Mouse (Mus musculus) NIH3T3 (cell line): ENCODE results near the gene Smad3.

Source experiments
- DNase-seq: peaks from one replicate; pipeline ENCODE4 v3.0.0-alpha.2; 2012; ENCODE audit warnings: low read depth

The Smad3 gene

DNA sequence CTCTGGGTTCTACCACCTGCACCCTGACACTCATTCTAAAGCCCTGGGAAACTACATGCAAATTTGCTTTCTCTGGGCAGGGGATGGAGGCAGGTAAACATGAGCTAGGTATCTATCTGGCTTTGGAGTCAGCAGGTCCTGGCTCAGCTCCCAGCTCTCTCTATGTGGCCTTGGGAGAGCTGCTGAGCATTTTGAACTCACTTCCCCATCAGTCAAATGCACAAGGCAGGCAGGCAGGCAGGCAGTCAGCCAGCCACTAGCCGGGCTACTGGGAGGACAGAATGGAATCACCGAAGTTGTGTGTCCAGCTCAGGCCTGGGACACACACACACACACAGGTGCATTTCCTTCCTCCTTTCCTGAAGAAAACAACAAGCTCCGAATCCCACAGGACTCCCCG is 58.6 kb downstream of the Smad3 start:
- no peak for DNase-seq

DNA sequence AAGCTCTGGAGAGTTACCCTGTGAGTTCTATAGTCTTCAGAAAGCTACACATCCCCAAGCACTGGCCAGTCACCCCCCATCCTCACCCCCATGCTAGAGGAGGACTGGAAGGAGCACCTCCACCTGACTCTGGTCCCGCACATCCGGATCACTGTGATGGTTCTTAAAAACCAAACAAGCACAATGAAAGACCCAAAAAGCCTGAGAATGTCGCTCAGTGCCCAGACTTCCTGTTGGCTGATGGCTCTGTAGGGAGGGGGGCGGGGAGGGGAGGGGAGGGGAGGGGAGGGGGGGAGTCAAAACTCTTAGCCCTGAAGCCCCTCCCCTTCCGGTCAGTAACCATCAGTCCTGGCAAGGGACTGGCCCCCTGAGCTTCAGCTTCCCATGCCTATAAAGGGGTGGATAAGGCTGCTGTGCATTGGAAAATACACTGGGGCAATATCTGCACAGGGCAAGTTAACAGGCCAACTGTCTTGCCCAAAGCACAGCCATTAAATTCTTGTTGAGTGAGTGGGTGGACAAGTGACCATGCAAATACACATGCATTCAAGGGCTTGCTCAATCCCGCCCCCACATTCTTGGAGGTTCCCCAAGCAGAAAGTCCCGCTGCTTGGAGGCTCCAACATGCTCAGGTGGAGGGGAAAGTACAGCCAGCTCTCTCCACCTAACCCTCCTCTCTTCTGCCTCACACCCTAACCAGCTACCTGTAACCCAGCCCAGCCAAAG is 59.3 kb downstream of the Smad3 start:
- DNase-seq: peak; percentile 74

- DNase-seq: no peak
Measured at GRCm38 (mm10) chr9:63697606-63698005, 60.2 kb downstream of the Smad3 start.

DNA sequence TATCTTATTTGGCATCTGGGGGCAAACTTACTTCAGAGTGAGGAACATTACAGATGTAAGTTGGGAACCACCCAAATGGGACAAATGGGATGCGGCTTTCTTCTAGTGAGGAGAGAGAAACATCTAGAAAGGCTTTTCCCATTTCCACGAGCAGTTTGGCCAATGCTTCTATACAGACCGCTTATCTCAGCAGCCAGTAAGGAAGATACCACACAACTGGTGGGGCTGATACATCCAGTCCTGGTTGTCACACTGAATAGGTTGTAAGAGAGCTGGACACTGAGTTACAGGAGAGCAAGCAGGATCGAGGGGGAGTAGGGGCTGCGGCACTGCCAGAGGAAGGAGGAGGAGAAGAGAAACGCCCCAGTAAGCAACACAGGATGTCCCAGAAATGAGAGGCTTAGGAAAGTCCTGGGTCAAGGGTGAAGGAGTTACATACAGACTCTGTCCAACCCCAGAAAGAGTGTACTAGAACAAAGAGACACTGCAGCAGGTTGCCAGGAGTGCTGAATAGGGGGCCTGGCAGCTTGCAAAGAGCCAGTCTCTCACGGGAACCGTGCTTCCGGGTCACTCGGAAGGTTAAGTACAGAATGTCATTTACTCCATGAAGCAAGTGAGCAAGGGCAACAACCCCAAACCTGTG is 61.2 kb downstream of the Smad3 start:
- DNase-seq: no peak

- peak; percentile 36 for DNase-seq
Measured at GRCm38 (mm10) chr9:63691960-63692359, 65.8 kb downstream of the Smad3 start.

DNA sequence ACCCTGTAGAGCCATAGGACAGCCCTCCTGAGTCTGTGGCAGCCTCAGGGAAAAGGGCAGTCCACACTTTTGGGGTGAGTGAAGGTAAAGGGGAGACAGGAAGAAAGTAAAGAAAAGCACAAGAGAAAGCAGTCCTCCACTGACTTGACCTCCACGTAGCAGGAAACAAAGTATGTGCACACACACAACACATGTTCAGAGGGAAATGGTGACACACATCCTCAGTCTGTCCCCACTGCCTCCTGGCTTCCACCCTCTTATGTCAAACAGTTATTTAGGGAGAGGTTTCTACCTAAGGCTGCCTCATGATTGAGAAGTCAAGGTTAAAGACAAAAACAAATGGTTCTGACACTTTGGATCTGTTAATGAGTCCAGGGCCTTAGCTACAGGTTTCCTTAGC is 67.3 kb downstream of the Smad3 start:
- DNase-seq: no peak

DNA sequence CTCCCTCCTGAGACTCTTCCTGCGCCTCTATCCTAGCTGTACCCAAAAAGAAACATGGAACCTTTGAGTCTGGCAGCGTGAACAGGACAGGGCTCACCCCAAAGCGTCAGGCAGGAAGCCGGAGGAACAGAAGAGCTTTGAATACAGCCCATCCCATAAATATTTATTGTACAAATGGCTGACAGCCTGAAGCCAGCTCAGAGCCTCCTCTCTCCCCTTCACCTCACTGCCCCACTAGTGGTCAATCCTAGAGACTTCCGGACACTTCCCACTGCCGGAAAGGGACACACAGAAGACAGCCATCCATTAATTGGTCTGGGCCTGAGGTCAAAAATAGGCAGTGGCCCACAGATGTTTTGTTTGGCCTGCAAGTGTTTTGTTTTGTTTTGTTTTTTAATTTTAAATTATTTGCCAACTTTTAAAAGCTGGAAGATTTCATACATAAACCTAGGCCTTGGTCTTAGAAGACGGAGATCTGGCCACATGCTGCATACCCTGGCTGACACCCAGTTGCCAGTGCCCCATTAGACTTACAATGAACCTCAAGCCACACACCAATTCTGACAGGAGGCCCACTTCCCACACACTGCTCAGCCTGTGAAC is 70.3 kb downstream of the Smad3 start:
- no peak for DNase-seq

DNA sequence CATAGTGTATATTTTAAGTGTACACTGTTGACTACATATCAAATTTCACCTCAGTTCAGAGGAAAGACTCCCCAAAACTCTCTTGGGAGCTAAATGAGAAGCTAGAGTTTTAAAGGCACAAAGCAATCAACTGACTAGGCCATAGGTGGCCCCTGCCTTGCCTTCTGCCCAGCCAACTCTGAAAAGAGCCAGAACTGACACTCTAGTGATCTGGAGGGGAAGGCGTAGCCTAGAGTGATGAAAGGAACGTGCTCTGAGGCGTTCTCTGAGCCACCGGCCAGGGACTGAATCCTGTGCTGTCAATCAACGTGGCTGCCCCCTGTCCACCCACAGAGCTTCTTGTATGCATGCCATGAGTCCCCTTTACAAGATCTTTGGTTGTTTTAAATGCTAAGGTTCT is 72.4 kb downstream of the Smad3 start:
- DNase-seq: no peak

DNA sequence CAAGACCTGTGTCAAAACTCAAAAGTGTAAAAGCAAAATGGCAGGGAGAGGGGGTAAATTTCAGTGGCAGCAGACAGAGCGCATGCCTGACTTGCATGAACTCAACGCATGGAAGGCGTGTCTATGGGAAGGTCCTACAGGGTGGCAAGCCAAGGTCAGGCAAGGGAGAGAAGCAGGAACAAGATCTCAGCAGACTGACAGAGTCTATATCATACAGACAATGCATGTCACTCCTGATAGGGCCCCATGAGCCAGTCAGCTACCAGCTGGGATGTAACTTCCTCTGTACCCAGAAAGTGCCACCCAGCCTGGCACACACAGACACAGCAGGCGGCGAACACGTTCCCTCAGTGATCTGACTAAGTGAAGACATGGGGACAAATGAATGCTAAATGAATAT is 73.5 kb downstream of the Smad3 start:
- DNase-seq: no peak

- no peak for DNase-seq
Measured at GRCm38 (mm10) chr9:63682943-63683342, 74.9 kb downstream of the Smad3 start.

- no peak for DNase-seq
Measured at GRCm38 (mm10) chr9:63682301-63682700, 75.5 kb downstream of the Smad3 start.

GRCm38 (mm10) chr9:63678076-63678475 is 79.7 kb downstream of the Smad3 start:
- DNase-seq: peak; percentile 70

DNA sequence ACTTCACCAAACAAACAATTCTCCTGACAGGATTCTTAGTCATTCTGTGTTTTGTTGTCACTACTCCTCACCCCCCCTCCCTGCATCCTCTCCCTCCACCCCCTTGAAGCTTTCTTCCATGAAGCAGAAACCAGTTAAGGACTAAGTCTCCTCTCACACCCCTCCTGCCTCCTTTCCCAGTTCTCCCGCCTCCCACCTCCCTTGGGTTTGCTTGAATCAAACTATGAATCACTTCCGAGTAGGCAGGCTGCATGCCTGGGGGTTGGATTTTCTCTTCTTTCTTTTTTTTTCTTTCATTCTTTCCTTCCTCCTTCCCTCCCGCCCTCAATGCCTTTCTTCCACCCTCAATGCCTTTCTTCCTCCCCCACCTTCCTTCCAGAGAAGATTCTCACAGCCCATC is 80.2 kb downstream of the Smad3 start:
- DNase-seq: peak; percentile 84

GRCm38 (mm10) chr9:63674613-63675012 is 83.2 kb downstream of the Smad3 start:
- peak; percentile 69 for DNase-seq

GRCm38 (mm10) chr9:63673494-63673805 is 84.3 kb downstream of the Smad3 start:
- no peak for DNase-seq

GRCm38 (mm10) chr9:63672797-63673493 is 84.8 kb downstream of the Smad3 start:
- DNase-seq: peak; percentile 36

GRCm38 (mm10) chr9:63669816-63670215 is 88.0 kb downstream of the Smad3 start:
- no peak for DNase-seq

- DNase-seq: no peak
Measured at GRCm38 (mm10) chr9:63668621-63669020, 89.2 kb downstream of the Smad3 start.

DNA sequence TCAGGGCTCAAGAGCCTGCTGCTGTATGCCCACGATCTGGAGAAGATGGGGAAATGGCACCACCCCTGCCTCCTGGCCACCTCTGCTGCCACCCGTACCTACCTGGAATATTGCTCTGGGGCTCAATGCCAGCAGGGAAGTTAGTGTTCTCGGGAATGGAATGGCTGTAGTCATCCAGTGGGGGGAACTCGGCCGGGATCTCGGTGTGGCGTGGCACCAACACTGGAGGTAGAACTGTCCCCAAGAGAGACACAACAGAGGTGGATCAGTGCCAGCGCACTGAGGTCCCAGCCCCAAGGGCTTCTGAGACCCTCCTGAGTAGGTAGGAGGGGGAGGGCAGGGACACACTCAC is 90.4 kb downstream of the Smad3 start:
- DNase-seq: no peak

- no peak for DNase-seq
Measured at GRCm38 (mm10) chr9:63666612-63667372, 91.0 kb downstream of the Smad3 start.

- peak; percentile 41 for DNase-seq
Measured at GRCm38 (mm10) chr9:63664792-63665646, 92.8 kb downstream of the Smad3 start.
